Mouse (Mus musculus) gastrocnemius, postnatal 25 days (tissue): ENCODE measurements at regions not wholly inside any gene's neighbourhood (a gene's known extent, or its start where the extent isn't known, plus 50 kb on each side); places are given as distances from the start of the nearest gene placed in this dataset.

Source experiments
- DNase-seq: peaks from one replicate; pipeline ENCODE4 v3.0.0; 2022

DNA sequence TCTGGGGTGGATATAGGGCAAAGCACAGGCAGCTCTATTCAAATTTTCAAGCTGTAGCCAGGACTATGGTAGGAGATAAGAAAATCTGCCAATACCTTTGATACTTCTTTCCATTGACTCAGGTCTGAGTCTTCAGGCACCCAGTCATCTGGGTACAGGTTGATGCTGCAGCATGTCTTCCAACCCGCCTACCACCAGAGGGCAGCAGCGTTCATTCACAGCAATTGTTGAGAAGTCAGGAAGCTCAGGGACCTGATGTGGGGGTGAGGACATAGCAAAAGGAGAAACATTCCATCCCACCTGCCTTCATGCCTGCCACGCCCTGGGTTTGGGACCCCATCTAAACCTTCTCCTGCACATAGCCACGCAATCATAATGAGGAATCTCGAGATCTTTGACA lies 118.2 kb upstream of the Gm21876 start:
- no peak for DNase-seq

GRCm38 (mm10) chrX:21295460-21295859 lies 120.0 kb upstream of the Gm21876 start:
- no peak for DNase-seq

DNA sequence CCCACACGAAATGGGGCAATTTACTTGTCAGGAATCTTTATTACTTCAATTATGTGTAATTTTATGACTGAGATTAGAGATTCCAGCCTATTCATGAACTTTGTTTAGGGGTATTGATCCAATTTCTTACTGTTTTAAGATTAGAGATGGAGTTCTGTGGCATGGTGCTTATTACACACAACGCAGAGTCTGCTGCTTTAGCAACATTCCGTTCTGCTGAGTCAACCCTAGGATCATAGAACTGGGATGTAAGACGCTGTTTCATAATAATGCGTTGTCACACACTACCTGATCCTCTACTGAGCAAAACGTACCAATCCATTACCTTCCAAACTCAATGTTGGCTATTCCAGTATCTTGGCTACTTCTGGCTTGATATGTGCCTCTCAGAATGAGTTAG lies 121.9 kb upstream of the Gm21876 start:
- DNase-seq = no peak

- DNase-seq = no peak
Measured at GRCm38 (mm10) chrX:21334499-21335032, 149.8 kb upstream of the Agtr2 start.

DNA sequence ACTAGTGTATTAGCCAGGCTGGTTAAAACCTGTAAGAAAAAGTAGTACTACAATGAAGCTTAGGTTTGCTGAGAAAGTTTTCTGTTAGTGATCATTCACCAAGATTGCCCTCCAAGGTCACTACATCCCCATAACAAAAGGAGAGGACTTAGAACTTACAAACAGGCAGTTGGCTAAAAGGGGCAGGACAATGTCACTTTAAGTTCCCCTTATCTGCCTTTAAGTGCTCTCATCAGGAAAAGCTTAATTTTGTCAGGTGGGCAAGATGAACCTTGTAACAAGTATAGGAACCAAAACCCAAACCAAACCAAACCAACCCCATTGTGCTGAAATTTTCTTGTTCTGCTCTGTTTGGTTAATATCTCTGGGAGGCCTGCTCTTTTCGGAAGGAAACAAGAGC lies 139.9 kb upstream of the Agtr2 start:
- no peak for DNase-seq

DNA sequence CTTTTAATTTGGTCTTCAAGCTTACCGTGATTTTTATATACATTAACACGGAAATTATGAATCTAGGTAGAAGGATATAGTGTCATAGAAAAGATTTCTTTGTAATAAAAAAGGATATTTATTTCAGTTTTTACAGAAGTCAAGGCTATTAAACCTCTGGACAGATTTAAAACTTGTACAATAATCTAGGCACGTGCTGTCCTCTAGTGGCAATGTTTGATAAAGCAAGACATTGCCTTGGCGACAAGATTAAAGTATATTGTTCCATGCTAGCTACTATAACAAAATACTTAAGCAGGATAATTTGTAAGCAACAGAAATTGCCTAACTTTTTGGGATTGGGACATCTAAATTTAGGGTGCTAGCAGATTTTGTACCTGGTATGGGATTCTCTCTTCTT lies 133.8 kb upstream of the Agtr2 start:
- DNase-seq = no peak

GRCm38 (mm10) chrX:21352350-21352749 lies 132.0 kb upstream of the Agtr2 start:
- DNase-seq = no peak

- peak; percentile 8 for DNase-seq
Measured at GRCm38 (mm10) chrX:21360771-21361667, 123.3 kb upstream of the Agtr2 start.

- no peak for DNase-seq
Measured at GRCm38 (mm10) chrX:21385221-21385620, 99.1 kb upstream of the Agtr2 start.

DNA sequence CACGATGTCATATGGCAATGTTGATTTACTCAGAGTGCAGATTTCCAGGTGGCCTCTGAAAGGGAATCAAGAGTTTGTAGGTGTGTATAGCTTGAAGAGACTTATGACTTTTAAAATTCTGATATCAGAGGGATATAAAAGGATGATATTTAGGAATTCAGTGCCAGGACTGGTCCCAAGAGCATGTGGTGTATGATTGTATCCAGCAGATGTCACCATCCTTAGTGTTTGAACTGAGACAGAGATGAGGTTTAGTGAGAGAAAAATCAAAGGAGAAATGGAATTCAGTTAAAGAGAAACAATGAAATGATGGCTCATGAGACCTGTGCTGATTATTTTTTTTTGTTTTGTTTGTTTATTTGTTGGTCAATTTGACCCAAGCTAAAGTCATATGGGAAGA lies 94.4 kb upstream of the Agtr2 start:
- DNase-seq = no peak

GRCm38 (mm10) chrX:21393212-21393611 lies 91.1 kb upstream of the Agtr2 start:
- peak; percentile 30 for DNase-seq

- DNase-seq = no peak
Measured at GRCm38 (mm10) chrX:21424797-21425196, 59.5 kb upstream of the Agtr2 start.

DNA sequence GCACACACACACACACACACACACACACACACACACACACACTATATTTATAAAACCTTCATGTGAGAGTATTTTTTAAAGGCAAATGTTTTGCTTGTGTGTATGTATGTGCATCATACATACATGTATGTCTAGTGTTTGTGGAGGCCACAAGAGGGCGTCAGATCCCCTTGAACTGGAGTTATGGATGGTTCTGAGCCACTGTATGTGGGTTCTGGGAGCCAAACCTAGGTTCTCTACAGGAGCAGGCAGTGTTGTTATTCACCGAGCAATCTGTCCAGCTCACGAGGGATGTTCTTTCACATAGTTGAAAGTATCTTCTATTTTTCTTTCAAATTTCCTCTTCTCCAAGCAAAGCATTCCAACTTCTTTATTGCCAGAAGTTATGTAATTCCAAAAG lies 56.3 kb upstream of the Agtr2 start:
- DNase-seq = no peak

GRCm38 (mm10) chrX:21433501-21433900 lies 50.8 kb upstream of the Agtr2 start:
- DNase-seq = no peak
